Mouse (Mus musculus): ENCODE data around the gene Sept9. TPM values are rescaled to one million over a fixed set of nuclear protein-coding genes. Genes with fewer than 3 reads are reported as not detected.

Sept9 gene
- polyA plus RNA-seq, 1 experiment = 253 TPM

GRCm38 (mm10) chr11:117179902-117180301 is 19.6 kb upstream of the Sept9 start:
- H3K36me3 ChIP-seq (ENCODE audit: control insufficient read depth, insufficient read depth) = no peaks in the 10 kb centered on the region
- H3ac ChIP-seq (ENCODE audit: control insufficient read depth, insufficient read length) = no peak overlapping the region
- no peak overlapping the region for H3K4me2 ChIP-seq (ENCODE audit: low read depth)
- no peak for TF ChIP-seq MAX (IDR thresholded peaks at IDR 0.05; ENCODE audit: low read depth)
- TF ChIP-seq USF1 (IDR thresholded peaks at IDR 0.05; ENCODE audit: low read depth) = no peak
- TF ChIP-seq REST (IDR thresholded peaks at IDR 0.05; ENCODE audit: insufficient read depth, insufficient read length) = no peak
- TF ChIP-seq MYOD1 (IDR thresholded peaks at IDR 0.05; ENCODE audit: control insufficient read depth in 1 of 3, insufficient read length in 2 of 3, low read depth in 2 of 3) = no peak
- no peak for TF ChIP-seq POLR2AphosphoS2 (IDR thresholded peaks at IDR 0.05; ENCODE audit: insufficient read length, low read depth)
- no peak for TF ChIP-seq MYOG (IDR thresholded peaks at IDR 0.05; ENCODE audit: control insufficient read depth in 1 of 3, insufficient read depth in 1 of 3, insufficient read length in 2 of 3, low read depth in 2 of 3)
- no peak for TF ChIP-seq SRF (IDR thresholded peaks at IDR 0.05; ENCODE audit: control insufficient read depth, insufficient read length, low read depth)
- TF ChIP-seq POLR2A (IDR thresholded peaks at IDR 0.05; ENCODE audit: insufficient read length, low read depth) = no peak
- TF ChIP-seq TCF12 (IDR thresholded peaks at IDR 0.05; ENCODE audit: insufficient read depth, poor library complexity, severe bottlenecking) = no peak
- no peak for TF ChIP-seq E2F4 (IDR thresholded peaks at IDR 0.05; ENCODE audit: insufficient read depth)
- TF ChIP-seq CEBPB (IDR thresholded peaks at IDR 0.05; ENCODE audit: insufficient read depth, poor library complexity, severe bottlenecking) = no peak
- no peak for TF ChIP-seq TCF3 (IDR thresholded peaks at IDR 0.05; ENCODE audit: insufficient read length, low read depth)
- H3K27me3 ChIP-seq (ENCODE audit: control insufficient read depth, insufficient read depth, insufficient read length) = no peaks in the 10 kb centered on the region
- H3K4me3 ChIP-seq = no peak overlapping the region
- H3K79me2 ChIP-seq (ENCODE audit: control insufficient read depth, insufficient read depth) = no peaks in the 10 kb centered on the region

DNA sequence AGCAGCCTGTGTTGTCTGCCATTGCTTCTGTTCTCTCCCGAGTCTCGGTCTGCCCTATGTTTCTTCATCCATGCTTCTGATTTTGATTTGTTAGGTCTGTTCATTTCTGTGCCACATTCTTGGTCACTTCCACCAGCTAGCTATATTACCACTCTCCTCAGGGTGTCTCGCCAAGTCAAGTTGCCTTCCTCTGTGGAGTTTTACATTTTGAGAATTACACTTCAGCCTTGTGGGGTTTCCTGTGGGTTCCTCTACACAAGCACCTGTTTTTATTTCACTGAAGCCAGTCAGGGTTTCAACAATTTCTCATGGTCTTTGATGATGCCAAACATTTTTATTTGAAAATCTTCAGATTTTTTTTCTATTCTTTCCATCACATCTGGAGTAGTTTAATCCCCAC is 16.7 kb upstream of the Sept9 start:
- no peaks in the 10 kb centered on the region for H3K36me3 ChIP-seq (ENCODE audit: control insufficient read depth, insufficient read depth)
- no peak overlapping the region for H3K4me2 ChIP-seq (ENCODE audit: low read depth)
- H3K27me3 ChIP-seq (ENCODE audit: control insufficient read depth, insufficient read depth, insufficient read length) = no peaks in the 10 kb centered on the region
- no peaks in the 10 kb centered on the region for H3K79me2 ChIP-seq (ENCODE audit: control insufficient read depth, insufficient read depth)
- no peak overlapping the region for H3ac ChIP-seq (ENCODE audit: control insufficient read depth, insufficient read length)
- no peak overlapping the region for H3K4me3 ChIP-seq
- TF ChIP-seq TCF12 (IDR thresholded peaks at IDR 0.05; ENCODE audit: insufficient read depth, poor library complexity, severe bottlenecking) (no peak), POLR2AphosphoS2 (IDR thresholded peaks at IDR 0.05; ENCODE audit: insufficient read length, low read depth) (no peak), SRF (IDR thresholded peaks at IDR 0.05; ENCODE audit: control insufficient read depth, insufficient read length, low read depth) (no peak), TCF3 (IDR thresholded peaks at IDR 0.05; ENCODE audit: insufficient read length, low read depth) (no peak), USF1 (IDR thresholded peaks at IDR 0.05; ENCODE audit: low read depth) (no peak), E2F4 (IDR thresholded peaks at IDR 0.05; ENCODE audit: insufficient read depth) (no peak), CEBPB (IDR thresholded peaks at IDR 0.05; ENCODE audit: insufficient read depth, poor library complexity, severe bottlenecking) (no peak), MAX (IDR thresholded peaks at IDR 0.05; ENCODE audit: low read depth) (no peak), MYOD1 (IDR thresholded peaks at IDR 0.05; ENCODE audit: control insufficient read depth in 1 of 3, insufficient read length in 2 of 3, low read depth in 2 of 3) (no peak), REST (IDR thresholded peaks at IDR 0.05; ENCODE audit: insufficient read depth, insufficient read length) (no peak), POLR2A (IDR thresholded peaks at IDR 0.05; ENCODE audit: insufficient read length, low read depth) (no peak), MYOG (IDR thresholded peaks at IDR 0.05; ENCODE audit: control insufficient read depth in 1 of 3, insufficient read depth in 1 of 3, insufficient read length in 2 of 3, low read depth in 2 of 3) (no peak)

DNA sequence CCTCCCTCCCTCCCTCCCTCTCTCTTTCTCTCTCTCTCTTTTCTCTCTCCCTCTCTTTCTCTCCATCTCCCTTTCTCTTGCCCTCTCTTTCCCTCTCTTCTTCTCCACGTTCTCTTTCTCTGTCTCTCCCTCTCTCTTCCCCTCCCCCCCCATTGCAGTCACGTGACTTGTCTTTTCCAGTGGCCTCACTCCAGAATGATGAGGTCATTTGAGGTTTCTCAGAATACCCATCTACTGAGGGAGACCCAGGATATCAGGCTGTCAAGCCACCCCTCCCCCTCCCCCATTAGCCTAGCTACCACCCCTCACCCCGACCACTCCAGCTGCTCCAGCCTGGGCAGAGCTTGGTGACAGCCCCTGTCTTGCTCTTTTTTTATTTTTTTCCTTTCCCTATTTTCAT is 16.2 kb upstream of the Sept9 start:
- H3K4me2 ChIP-seq (ENCODE audit: low read depth) = no peak overlapping the region
- no peak for TF ChIP-seq MYOD1 (IDR thresholded peaks at IDR 0.05; ENCODE audit: control insufficient read depth in 1 of 3, insufficient read length in 2 of 3, low read depth in 2 of 3)
- peak; percentile 86 for TF ChIP-seq USF1 (IDR thresholded peaks at IDR 0.05; ENCODE audit: low read depth)
- no peak overlapping the region for H3ac ChIP-seq (ENCODE audit: control insufficient read depth, insufficient read length)
- H3K27me3 ChIP-seq (ENCODE audit: control insufficient read depth, insufficient read depth, insufficient read length) = no peaks in the 10 kb centered on the region
- no peak overlapping the region for H3K4me3 ChIP-seq
- H3K36me3 ChIP-seq (ENCODE audit: control insufficient read depth, insufficient read depth) = no peaks in the 10 kb centered on the region
- no peaks in the 10 kb centered on the region for H3K79me2 ChIP-seq (ENCODE audit: control insufficient read depth, insufficient read depth)

DNA sequence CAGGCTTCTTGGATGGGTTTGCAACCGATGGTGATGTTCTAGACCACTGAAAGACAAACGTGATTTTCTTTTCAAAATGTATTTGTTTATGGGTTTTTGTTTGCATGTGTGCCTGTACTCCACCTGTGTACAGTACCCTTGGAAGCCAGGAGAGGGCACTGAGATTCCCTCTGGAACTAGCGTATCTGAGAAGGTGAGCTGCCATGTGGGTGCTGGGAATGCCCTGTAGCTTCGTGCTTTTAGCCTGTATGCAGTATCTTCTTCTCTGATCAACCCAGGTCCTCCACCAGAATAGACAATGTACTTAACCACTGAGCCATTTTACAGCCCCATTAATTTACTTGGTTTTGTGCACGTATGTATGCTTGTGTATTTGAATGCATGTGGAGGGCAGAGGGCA is 15.6 kb upstream of the Sept9 start:
- H3K36me3 ChIP-seq (ENCODE audit: control insufficient read depth, insufficient read depth) = no peaks in the 10 kb centered on the region
- H3ac ChIP-seq (ENCODE audit: control insufficient read depth, insufficient read length) = no peak overlapping the region
- no peaks in the 10 kb centered on the region for H3K27me3 ChIP-seq (ENCODE audit: control insufficient read depth, insufficient read depth, insufficient read length)
- H3K79me2 ChIP-seq (ENCODE audit: control insufficient read depth, insufficient read depth) = no peaks in the 10 kb centered on the region
- no peak overlapping the region for H3K4me3 ChIP-seq
- TF ChIP-seq POLR2A (IDR thresholded peaks at IDR 0.05; ENCODE audit: insufficient read length, low read depth) (no peak), TCF3 (IDR thresholded peaks at IDR 0.05; ENCODE audit: insufficient read length, low read depth) (no peak), MYOG (IDR thresholded peaks at IDR 0.05; ENCODE audit: control insufficient read depth in 1 of 3, insufficient read depth in 1 of 3, insufficient read length in 2 of 3, low read depth in 2 of 3) (no peak), MAX (IDR thresholded peaks at IDR 0.05; ENCODE audit: low read depth) (no peak), CEBPB (IDR thresholded peaks at IDR 0.05; ENCODE audit: insufficient read depth, poor library complexity, severe bottlenecking) (no peak)
- H3K4me2 ChIP-seq (ENCODE audit: low read depth) = no peak overlapping the region

GRCm38 (mm10) chr11:117185076-117185933 is 14.2 kb upstream of the Sept9 start:
- TF ChIP-seq TCF12 (IDR thresholded peaks at IDR 0.05; ENCODE audit: insufficient read depth, poor library complexity, severe bottlenecking) (no peak), USF1 (IDR thresholded peaks at IDR 0.05; ENCODE audit: low read depth) (no peak), E2F4 (IDR thresholded peaks at IDR 0.05; ENCODE audit: insufficient read depth) (no peak), MYOG (IDR thresholded peaks at IDR 0.05; ENCODE audit: control insufficient read depth in 1 of 3, insufficient read depth in 1 of 3, insufficient read length in 2 of 3, low read depth in 2 of 3) (no peak), REST (IDR thresholded peaks at IDR 0.05; ENCODE audit: insufficient read depth, insufficient read length) (no peak), CEBPB (IDR thresholded peaks at IDR 0.05; ENCODE audit: insufficient read depth, poor library complexity, severe bottlenecking) (no peak), POLR2A (IDR thresholded peaks at IDR 0.05; ENCODE audit: insufficient read length, low read depth) (no peak), POLR2AphosphoS2 (IDR thresholded peaks at IDR 0.05; ENCODE audit: insufficient read length, low read depth) (no peak), MYOD1 (IDR thresholded peaks at IDR 0.05; ENCODE audit: control insufficient read depth in 1 of 3, insufficient read length in 2 of 3, low read depth in 2 of 3) (no peak), SRF (IDR thresholded peaks at IDR 0.05; ENCODE audit: control insufficient read depth, insufficient read length, low read depth) (no peak)

More at GRCm38 (mm10) chr11:117185076-117185933, 14.2 kb upstream of the Sept9 start:
- Histone ChIP-seq H3K79me2 (ENCODE audit: control insufficient read depth, insufficient read depth) (no peaks in the 10 kb centered on the region), H3ac (ENCODE audit: control insufficient read depth, insufficient read length) (no peak overlapping the region), H3K4me3 (no peak overlapping the region), H3K36me3 (ENCODE audit: control insufficient read depth, insufficient read depth) (no peaks in the 10 kb centered on the region), H3K27me3 (ENCODE audit: control insufficient read depth, insufficient read depth, insufficient read length) (no peaks in the 10 kb centered on the region), H3K4me2 (ENCODE audit: low read depth) (no peak overlapping the region)
